Mouse (Mus musculus) cerebellum, adult 9-11 months (tissue): ENCODE data around the gene Lyve1.
A peak's percentile ranks its signal among the peaks of the same experiment; 100 is the strongest.

Source experiments
- DNase-seq: peaks from one replicate; pipeline ENCODE4 v3.0.0; 2022

The Lyve1 gene

DNA sequence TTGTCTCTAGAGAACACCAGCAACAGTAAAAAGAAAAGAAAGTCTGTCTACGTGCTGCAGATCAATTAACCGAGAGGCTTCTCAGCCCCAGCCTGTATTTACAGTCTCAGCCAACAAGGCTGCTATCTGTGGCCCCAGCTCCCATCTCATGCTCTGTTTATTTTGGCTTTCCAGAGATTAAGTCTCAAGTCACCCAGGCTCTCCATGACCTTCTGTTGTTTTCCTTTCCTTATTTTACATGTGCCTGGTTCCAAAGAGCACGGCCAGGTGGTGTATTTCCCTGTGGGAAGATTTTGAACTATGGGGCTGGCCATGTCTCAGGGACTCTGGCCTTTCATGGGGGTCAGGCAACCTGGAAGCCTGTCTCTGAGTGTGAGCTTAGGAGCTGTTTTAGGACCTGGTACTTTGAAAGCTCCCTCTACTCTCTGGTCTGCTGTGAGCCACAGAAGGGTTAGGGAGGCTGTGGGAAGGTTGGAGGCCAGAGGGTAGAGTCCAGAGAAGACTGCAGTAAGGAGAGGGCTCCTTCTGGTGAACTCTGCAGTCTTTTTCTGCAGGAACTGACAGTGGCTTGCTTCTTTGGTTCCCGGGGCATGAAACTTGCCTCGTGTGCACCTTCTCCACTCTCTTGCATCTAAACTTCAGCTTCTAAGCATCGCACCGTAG lies 11.4 kb downstream of the Lyve1 start:
- DNase-seq, result no peak

DNA sequence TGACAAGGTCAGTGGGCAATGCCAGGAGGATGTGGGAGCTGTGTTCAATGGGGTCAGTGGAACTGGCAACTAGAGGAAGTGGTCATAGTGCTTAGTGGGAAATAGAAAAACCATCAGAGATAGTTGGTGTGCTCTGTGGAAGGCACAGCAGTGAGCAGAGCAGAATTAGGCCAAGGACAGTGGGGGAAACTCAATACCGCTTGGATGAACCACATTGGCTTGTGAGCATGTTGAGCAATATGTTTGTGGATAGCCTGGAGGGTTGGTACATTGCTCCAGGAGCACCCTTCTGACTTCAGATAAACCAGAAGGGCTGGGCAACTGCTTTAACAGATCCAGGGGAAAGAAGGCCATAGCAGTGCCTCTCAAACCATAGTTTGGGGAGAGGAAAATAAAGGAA lies 14.7 kb downstream of the Lyve1 start:
- DNase-seq, result no peak

DNA sequence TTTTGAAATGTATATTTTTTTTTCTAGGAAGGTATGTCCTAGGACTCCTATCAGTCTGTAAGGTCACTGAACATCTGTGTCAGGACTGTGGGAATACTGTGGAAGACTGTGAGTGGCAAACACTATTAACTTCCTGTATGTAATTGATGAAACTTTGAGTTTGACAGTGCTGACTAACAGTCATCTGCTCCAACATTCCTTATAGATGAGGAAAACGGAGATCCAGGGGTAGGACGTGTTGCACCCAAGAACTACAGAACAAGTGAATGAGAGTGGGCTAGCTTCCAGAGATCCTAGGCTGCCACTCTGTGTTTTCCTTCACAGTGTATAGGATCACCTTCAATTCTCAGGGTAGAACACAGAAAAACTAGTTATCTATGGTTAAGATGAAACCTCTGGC lies 15.7 kb downstream of the Lyve1 start:
- DNase-seq, result no peak

DNA sequence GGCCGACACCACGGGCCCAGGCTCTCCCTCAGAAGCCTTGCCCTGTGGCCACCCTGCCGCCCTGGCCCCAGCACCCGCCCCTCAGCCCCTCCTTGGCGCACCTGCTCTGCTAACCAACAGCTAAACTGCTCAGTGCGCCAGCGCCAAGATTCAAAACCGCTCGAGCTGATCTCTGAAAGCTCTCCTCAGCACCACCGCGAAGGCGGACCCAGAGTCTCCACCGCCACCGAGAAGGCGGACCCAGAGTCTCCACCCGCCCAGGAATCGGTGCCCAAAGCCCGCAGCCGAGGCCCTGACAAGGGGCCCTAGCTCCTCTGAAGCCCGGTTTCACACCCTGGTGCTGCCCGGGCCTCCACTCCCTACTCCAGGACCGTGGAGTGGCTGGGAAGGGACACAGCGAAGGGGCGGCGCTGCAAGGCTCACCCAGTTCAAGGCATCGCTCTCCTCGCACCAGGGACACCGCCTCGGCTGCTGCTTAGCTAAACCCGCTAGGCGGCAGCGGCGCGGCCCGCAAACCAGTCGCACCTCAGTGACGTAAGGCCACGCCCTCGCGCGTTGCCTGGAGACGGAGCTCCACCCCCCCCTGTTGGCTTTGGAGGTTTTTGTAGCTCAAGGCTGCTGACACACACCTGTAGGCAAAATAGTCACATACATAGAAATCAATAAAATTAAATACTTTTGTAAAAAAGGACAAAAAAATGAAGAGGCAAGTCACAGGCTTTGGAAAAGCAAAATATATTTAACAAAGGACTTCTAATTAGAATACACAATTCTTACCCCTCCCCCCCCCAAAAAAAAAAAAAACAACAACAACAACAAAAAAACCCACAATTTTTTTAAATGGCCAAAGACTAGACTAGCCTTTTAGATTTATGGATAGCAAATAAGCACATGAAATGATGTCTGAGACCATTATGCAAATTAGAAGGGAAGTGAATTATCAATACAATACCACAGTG lies 18.8 kb downstream of the Lyve1 start, which contains the start of gene Rnf141:
Rnf141 (minus strand) TSS at position 542 of the 959 bp plus-strand sequence.
- DNase-seq, result peak; percentile 92

DNA sequence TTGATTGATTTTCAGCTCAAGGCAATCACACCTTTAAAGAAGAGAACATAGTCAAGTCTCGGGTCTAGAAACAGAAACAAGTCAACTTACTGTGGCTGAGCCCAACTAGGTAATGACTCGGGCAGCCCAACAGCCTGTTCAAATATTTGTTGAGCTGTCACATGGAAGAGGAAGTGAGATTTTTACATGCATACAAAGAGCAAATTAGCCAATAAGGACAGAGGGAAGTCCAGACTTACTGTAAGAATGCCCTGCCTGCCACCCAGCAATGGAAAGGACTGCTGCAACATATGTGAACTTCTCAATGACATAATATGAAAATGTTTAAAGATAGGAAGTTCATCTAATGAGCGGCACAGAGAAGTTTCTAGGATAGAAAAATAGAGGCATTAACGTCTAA lies 22.7 kb downstream of the Lyve1 start:
- DNase-seq, result no peak

DNA sequence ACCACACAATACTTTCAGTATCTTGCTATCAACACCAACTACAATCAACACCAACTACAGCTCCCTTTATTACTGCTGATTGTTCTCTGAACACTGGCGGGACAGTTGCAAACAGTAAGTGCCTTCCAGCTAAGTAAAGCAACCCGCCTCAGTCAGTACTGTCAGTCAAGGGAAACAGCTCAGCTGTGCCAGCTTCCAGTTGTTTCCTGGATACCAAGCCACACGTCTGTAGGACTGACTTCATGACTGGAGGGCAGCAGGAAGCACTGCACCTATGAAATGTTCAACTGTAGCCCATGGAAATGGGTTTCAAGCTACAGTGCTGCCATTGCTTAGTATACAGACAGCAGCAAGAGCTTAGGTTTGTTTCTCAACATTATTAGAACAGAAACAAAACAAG lies 28.5 kb downstream of the Lyve1 start:
- DNase-seq, result no peak

DNA sequence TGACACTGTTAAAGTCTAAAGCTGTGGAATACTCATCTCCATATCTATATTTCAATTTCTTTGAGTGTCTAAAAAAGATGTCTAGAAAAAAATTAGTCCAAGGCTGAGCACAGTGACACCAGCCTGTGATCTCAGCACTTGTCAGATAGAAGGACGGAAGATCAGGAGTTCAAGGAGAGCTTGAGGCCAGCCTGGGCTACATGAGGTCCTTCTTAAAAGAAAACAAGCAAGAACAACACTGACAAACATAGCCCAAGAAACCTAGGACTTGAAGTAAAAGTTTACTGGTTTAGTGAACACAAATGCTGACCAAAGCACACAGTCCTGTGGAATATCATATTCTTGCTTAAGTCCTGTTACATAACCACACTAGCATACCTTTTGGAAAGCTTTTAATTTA lies 29.0 kb downstream of the Lyve1 start:
- DNase-seq, result no peak

DNA sequence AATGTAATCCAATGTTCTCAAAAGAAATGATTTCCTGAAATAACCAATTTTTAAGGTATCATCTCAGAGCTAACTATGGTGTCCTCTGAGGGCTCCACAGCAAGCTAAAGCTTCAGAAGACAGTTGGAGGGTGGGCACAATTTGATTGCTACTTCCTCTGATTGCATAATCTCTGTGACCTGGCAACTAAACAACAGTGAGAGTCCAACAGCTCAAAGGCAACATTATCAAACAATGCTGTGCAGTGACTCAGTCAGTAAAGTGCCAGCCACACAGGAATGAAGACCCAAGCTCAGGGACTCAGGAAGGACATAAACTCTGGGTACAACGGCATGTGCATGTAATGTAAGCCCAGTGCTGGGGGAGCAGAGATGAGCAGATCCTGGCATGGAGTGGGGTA lies 30.0 kb downstream of the Lyve1 start:
- no peak for DNase-seq

DNA sequence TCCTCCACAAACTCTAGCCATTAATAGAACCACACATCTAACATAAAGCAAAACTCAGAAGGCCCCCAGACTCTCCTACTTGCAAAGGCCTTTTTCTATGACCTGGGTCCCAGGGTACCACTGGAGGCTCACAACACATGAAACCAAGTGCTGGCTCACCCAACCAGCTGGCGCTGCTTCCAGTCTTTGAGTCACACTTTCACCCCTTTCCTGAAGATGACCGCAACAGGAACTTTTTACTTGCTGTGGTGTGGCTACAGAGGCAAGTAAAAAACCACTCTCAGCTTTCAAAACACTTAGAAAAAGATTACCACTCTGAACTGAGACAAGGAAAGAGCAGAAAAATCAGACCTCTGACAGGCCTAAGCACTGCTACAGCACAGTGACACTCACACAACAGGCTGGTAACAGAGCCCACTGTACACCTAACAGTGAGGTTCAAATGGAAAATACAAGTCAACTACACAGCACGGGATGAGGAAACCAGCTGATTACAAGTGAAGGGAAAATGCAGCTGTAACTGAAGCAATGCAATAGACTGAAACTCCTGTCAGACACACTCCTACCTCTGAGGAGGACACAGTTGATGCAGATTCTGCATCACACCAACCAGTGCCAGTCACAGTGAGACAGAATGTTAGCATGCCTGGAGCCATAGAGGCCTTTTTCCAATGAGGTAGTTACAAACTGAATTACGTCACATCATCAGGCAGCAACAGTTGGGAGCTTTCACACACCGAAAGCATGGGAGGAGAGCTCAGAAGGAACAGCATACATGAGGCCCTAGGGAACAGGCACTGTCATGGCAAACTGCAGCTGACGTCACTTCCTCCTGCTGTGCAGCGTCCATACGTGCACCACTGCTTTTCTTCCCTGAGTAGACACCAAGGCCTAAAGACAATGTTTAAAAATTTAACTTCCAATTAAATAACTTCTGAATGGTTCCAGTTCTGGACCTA lies 38.8 kb downstream of the Lyve1 start:
- DNase-seq, result no peak

DNA sequence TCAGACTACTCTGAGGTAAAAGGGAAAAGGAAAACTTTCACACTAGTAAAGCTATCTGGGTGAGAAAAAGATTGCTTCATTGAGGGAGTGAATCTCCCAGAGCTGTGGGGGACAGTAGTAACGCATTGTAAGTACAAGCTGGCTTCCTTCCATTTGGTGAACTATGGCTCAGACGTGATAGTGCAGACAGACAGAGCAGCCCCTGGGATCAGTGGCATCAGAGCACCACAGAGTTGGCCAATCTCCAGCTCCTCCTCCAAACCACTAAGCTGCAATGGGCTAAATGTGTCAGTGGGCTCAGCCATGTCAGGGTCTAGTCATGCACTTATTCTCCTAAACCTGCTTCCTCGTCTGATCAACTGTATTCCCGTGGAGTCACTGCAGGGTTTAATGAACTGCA lies 39.4 kb downstream of the Lyve1 start:
- DNase-seq, result no peak

DNA sequence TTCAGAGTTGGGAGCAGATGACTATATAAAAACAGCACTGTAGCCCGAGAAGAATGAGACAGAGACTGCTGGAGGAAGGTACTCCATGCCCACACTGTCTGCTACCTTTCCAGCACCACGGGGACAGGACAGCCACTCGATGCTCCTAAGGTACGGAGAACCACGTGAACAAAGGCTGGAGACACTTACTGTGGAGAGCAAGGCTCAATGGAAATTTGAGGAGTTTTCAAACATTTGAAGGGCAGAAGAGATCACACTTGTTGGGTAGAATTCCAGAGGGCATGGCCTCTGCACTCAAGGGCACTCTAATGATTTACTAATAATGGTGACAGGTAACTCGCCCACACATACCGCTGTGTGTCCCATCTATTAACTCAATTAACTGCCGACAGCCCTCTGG lies 40.0 kb downstream of the Lyve1 start:
- no peak for DNase-seq

DNA sequence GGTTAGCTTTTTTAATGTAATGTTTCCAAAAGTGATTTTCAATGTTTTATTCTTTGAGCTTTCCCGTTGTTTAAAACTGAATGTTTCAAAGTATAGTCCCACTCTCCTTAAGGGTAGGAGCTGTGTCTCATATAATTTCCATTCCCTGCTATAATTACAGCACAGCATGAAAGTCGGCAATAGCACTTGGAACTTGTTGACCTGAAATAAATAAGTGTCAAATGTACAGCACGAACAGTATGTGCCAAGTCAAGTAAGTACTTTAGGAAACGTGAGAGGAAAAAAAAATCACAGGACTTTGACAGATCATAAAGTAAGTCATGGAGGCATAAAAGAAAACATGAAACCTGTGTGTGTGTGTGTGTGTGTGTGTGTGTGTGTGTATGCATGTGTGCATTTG lies 41.0 kb downstream of the Lyve1 start:
- DNase-seq, result no peak

DNA sequence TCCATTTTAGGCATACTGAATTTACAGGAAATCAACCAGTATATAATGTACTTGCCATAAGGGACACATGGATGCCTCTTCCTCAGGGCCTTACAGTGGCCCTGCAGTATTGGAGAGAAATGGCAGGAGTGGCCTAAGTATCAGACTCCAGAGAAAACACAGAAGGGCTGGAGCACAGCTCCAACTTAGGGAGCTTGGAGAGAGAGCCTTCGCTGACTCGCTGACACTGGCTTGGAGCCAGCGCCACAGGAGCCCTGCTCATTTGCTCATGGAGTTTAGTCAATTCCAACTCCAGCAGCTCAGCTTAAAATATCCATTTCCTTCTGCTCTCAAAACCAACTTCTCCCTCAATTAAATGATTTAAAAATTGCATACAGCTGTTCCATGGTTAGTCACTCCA lies 41.4 kb downstream of the Lyve1 start:
- peak; percentile 50 for DNase-seq

DNA sequence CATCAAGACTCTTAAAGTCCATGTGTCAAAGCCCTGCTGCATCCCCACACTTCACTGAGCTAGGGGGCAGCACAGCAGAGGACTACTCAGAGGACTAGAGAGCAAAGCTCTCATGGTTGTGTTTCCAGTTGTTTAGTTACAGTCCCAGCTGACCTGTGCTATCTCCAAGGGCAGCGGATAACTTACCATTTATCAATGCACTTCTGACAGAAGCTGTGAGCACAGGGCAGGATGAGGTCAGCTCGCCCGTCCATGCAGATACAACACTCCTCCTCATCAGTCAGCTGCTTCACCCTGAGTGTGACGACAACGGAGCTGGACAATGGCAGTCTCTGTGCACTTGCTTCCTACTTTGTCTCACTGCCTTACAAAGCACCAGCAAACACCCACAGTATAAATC lies 42.0 kb downstream of the Lyve1 start:
- no peak for DNase-seq

DNA sequence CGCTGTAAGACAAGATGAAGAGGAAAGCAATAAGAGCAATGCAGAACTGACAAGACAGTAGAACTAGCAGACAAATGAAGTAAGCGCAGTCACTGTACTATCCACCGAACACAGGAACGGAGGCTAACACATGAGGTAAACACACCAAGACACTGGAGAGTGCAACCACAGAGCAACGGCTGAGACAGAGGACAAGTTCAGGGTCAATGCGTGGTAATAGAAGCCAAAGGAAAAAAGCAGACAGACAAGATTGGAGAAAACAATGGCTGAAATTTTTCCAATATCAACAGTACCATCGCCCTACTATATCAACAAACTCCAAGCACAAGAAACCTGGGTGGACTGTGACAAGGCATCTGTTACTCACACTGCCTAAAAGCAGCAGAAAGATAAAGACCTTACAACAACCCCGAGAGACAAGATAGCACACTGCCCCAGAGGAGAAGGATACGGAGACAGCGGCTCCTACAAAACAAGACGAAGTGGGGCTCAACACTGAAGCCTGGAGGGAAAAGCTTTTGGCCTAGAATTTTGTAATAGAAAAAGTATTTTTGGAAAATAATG lies 44.2 kb downstream of the Lyve1 start:
- no peak for DNase-seq

DNA sequence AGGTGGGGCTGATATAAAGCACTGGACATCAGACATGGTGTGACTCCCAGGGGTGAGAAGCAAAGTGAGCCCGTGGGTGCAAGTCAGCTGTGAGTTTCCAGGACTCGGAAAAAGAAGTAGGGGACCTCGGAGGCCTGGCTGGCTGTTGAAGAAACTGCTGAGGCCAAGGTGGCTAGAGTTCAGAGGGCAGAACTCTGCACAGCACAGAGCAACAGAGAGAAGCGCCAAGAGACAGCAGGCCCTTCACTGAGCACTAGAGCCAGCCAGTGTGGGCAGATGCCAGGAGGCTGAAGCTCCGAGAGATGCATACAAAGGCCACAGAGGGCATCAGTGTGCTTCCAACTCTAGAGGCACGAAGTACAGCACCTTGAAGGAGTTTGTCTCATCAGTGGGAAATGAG lies 44.8 kb downstream of the Lyve1 start:
- DNase-seq, result no peak

DNA sequence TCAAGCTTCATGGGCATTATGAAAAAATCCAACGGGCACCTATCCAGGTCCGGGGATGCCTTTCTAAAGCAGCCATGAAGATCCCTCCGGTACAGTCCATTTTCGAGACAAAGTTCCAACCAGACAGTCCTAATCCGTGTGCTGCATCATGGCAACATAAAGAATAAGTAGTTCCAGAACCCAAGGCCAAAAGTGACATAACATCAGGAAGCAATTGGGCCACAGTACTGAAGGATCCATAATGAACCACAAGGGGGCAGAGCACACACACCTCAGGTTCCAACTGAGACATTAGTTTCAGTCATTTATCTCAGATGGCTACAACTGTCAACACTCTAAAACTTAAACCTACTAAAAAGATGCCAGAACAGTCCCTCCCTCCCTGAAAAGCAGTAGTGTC lies 47.0 kb downstream of the Lyve1 start:
- no peak for DNase-seq

DNA sequence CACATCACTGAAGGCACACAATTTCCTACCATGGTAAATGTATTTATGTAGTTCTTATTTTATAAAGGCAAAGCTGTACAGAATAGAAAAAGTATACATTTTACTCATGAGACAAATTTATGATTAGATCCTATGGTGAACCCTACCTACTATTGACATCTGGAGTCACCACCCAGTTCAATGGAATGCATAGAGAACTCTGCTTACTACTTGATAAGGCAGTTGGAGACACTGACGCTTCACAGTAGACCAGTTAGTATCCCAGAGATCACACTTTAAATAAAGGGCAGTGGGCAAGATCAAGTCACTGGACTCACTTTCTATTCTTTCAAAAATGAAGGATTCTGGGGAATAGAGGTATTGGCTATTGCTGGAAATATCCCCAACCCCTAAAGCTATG lies 49.1 kb downstream of the Lyve1 start:
- no peak for DNase-seq

DNA sequence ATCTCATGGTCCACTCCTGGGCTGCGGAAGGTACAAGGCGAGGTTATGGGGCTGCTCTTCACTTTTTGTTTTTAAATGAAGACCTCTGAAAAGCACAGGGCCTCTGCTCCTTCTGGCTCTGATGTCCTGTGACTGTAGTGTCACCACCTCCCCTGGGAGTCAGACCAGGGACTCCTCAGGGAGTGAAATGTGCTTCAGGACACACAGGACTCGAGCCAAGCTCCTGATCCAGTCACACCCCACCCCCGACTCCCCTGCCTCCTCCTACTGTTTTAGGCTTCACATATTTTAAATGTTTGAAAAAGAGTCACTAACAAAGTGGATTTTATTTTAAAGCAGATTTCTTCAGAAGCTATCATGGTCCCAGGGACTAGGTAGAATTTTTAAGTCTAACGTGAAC lies 51.5 kb downstream of the Lyve1 start:
- no peak for DNase-seq

DNA sequence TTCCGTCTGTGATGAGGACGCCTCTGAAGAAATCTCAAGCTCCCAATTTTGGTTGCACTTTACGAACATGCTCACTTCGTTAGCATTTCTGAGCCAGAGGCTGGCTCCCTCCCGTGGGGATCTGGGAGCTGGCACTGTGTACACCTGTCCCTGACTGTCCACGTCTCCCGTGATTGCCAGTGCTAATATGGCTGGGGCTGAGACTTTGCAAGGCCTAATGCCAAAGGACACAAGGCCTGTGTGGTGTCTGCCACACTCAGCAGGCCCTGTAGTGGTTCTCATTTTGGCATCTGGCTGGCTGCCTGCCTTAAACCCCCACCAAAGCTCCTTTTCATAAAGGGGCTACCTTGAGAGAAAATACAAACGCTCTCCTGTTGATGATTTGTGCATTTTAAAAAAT lies 52.0 kb downstream of the Lyve1 start:
- DNase-seq, result no peak

DNA sequence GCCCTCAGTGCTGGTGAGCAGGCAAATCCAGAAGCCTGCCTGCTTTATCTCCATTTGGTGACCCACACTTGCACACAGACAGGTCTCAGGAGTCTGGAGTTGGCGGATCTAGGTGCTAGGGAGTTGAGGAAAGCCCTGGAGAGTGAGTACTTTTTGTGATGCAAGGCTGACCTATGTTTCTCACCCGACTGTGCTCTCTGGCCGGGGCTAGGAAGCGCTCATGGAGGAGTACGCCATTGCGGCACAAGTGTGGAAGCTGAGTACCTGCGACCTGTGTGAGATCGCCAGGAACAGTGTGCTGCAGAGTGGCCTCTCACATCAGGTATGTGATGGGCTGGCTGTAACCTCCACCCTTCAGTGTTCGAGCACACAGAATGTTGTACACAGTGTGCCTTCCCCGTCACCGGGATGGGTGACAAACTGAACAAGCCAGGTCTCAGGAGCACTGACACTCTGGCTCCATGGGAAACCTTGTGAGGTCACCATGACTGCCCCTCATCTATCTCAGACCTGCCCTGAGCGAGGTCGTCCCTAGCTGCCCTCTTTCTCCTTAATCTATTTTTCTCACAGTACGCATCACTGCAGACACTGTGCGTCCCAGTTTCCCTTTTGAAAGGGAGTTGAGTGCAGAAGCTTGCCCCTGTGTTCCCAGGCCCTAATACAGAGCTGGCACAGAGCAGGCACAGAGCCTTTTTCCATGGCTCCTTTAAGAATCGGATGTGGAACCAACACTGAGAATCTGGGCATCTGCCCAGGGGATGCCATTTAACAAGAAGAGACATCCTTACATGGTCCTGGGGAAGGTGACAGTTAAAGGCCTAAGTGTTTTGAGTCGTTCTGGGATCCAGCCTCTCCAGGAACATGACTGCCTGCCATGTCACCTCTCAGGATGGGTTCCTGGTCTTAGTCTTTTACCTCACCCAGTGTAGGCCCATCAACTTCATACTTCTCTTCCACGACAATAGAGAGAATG lies 53.2 kb downstream of the Lyve1 start:
- no peak for DNase-seq

DNA sequence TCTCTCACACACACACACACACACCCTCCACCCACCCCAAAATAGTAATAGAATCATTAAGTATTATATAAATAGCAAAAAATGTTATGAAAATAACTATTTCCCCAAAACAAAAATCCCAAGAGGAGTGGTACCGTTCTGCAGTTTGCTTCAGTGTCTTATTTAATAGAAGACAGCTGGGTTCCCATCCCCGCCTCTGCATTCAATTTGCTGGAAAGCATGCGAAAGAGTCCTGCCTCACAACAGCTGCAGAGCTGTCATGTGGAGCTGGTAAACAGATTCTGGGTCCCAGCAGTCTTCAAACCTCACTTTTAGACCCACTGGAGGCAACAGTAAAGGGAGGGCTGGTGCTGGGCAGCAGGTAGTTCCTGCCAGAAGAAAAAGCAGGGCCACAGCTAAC lies 54.1 kb downstream of the Lyve1 start:
- DNase-seq, result no peak
